Mouse (Mus musculus): Measurements from ENCODE around the gene Panx2. TPM values are rescaled to one million over a fixed set of nuclear protein-coding genes. Genes with fewer than 3 reads are reported as not detected.

The Panx2 gene
- total and polyA plus RNA-seq, 3 experiments, result not detected

- Histone ChIP-seq H3K4me3 (ENCODE audit: control insufficient read depth in 1 of 2, insufficient read depth in 1 of 2, low read depth in 2 of 2, low read length in 2 of 2) (no peak overlapping the region), H3K27ac (ENCODE audit: control insufficient read depth, low read depth, low read length) (no peak overlapping the region), H3K4me1 (ENCODE audit: control insufficient read depth in 1 of 2, insufficient read depth in 2 of 2, low read length in 2 of 2) (no peaks in the 10 kb centered on the region), H3K9me3 (replicated peaks; ENCODE audit: insufficient read depth, low read length) (no peaks in the 10 kb centered on the region), H3K36me3 (ENCODE audit: control insufficient read depth in 1 of 2, insufficient read depth in 2 of 2, low read length in 2 of 2) (no peaks in the 10 kb centered on the region), H3K9ac (ENCODE audit: control insufficient read depth, low read depth, low read length, poor library complexity, severe bottlenecking) (no peak overlapping the region), H3K27me3 (ENCODE audit: control insufficient read depth in 1 of 2, insufficient read depth in 2 of 2, low read length in 2 of 2) (peaks cover 2 to 12% of the 10 kb centered on the region in 2 experiments; a peak in 3 of 4 replicates), H3K79me2 (ENCODE audit: control insufficient read depth, insufficient read depth, low read length, poor library complexity) (no peaks in the 10 kb centered on the region)
- TF ChIP-seq GATA1 (IDR thresholded peaks at IDR 0.05; ENCODE audit: low read depth, low read length) (no peak), MAZ (IDR thresholded peaks at IDR 0.05; ENCODE audit: low read depth, low read length) (no peak), RAD21 (IDR thresholded peaks at IDR 0.05; ENCODE audit: low read depth, low read length) (no peak)
- DNase-seq (ENCODE audit: low read depth, low spot score), result no peak
Measured at GRCm38 (mm10) chr15:89060811-89061460, 1.4 kb downstream of the Panx2 start.

- no peak overlapping the region for H3K9ac ChIP-seq (ENCODE audit: control insufficient read depth, low read depth, low read length, poor library complexity, severe bottlenecking)
- no peaks in the 10 kb centered on the region for H3K79me2 ChIP-seq (ENCODE audit: control insufficient read depth, insufficient read depth, low read length, poor library complexity)
- no peak overlapping the region for H3K27ac ChIP-seq (ENCODE audit: control insufficient read depth, low read depth, low read length)
- H3K36me3 ChIP-seq (ENCODE audit: control insufficient read depth in 1 of 2, insufficient read depth in 2 of 2, low read length in 2 of 2), result no peaks in the 10 kb centered on the region
- DNase-seq (ENCODE audit: low read depth, low spot score), result no peak
- no peaks in the 10 kb centered on the region for H3K4me1 ChIP-seq (ENCODE audit: control insufficient read depth in 1 of 2, insufficient read depth in 2 of 2, low read length in 2 of 2)
- TF ChIP-seq TCF12 (IDR thresholded peaks at IDR 0.05; ENCODE audit: low read depth, low read length), result no peak
- TF ChIP-seq MYB (IDR thresholded peaks at IDR 0.05; ENCODE audit: low read depth, low read length), result no peak
- TF ChIP-seq MAZ (IDR thresholded peaks at IDR 0.05; ENCODE audit: low read depth, low read length), result no peak
- no peak for TF ChIP-seq KAT2A (conservative IDR thresholded peaks at IDR 0.05; ENCODE audit: low read depth, low read length)
- TF ChIP-seq EP300 (IDR thresholded peaks at IDR 0.05; ENCODE audit: low read depth in 1 of 2, low read length in 2 of 2), result no peak
- TF ChIP-seq TAL1 (IDR thresholded peaks at IDR 0.05; ENCODE audit: low read length), result no peak
- no peak for TF ChIP-seq E2F4 (IDR thresholded peaks at IDR 0.05; ENCODE audit: borderline replicate concordance, low read depth, low read length)
- TF ChIP-seq POLR2A (IDR thresholded peaks at IDR 0.05; ENCODE audit: control insufficient read depth in 1 of 2, insufficient read depth in 1 of 2, low read depth in 1 of 2, low read length in 2 of 2, poor library complexity in 1 of 2), result no peak
- TF ChIP-seq ETS1 (IDR thresholded peaks at IDR 0.05; ENCODE audit: low read depth, low read length), result no peak
- no peak for TF ChIP-seq HCFC1 (IDR thresholded peaks at IDR 0.05; ENCODE audit: low read depth, low read length)
- no peak for TF ChIP-seq GABPA (IDR thresholded peaks at IDR 0.05; ENCODE audit: low read depth, low read length)
- TF ChIP-seq BHLHE40 (IDR thresholded peaks at IDR 0.05; ENCODE audit: borderline replicate concordance, low read depth, low read length), result no peak
- TF ChIP-seq POLR2AphosphoS2 (IDR thresholded peaks at IDR 0.05; ENCODE audit: low read length), result no peak
- TF ChIP-seq ZMIZ1 (IDR thresholded peaks at IDR 0.05; ENCODE audit: low read depth, low read length), result no peak
- no peak for TF ChIP-seq SIN3A (IDR thresholded peaks at IDR 0.05; ENCODE audit: low read length)
- no peak for TF ChIP-seq RCOR1 (IDR thresholded peaks at IDR 0.05; ENCODE audit: low read depth, low read length)
- no peaks in the 10 kb centered on the region for H3K9me3 ChIP-seq (replicated peaks; ENCODE audit: insufficient read depth, low read length)
- peaks cover 2 to 12% of the 10 kb centered on the region in 2 experiments; a peak in 3 of 4 replicates for H3K27me3 ChIP-seq (ENCODE audit: control insufficient read depth in 1 of 2, insufficient read depth in 2 of 2, low read length in 2 of 2)
- no peak overlapping the region for H3K4me3 ChIP-seq (ENCODE audit: control insufficient read depth in 1 of 2, insufficient read depth in 1 of 2, low read depth in 2 of 2, low read length in 2 of 2)
Measured at GRCm38 (mm10) chr15:89061761-89062517, 2.4 kb downstream of the Panx2 start.

Data from MEL (cell line).